Mouse (Mus musculus) CH12F3 (cell line): ENCODE data around the gene Lage3.
"Not testable (repeated sequence)": the region's sequence is repeated elsewhere in the genome, so short reads cannot be mapped to it uniquely, and the experiment has no call there.

ENCODE experiments used
- in situ Hi-C: fragments of 300-500 bp; cut with MboI; formaldehyde crosslinking; loops from 2 replicates; pipeline ENCODE4 v1.14.3; 2020; ENCODE audit warnings: low sequenced_read_pairs

Gene Lage3

DNA sequence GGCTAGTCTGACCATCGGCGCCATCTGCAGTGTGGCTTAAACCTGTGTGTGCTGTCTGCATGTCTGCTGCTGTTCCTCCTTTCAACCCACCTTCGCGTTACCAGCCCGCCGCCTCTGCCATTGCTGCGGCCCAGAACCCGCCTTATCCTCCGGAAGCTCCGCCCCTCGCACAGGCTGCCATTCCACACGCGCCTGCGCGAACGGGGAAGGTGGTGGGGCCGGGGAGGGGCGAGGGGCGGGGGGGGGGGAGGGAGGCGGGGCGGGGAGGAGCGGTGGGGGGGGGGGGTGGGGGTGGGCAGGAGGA is at the start of gene Lage3:
Lage3 (minus strand) TSS at position 152 of the 304 bp plus-strand sequence.
- in situ Hi-C loops, result no loop called here

DNA sequence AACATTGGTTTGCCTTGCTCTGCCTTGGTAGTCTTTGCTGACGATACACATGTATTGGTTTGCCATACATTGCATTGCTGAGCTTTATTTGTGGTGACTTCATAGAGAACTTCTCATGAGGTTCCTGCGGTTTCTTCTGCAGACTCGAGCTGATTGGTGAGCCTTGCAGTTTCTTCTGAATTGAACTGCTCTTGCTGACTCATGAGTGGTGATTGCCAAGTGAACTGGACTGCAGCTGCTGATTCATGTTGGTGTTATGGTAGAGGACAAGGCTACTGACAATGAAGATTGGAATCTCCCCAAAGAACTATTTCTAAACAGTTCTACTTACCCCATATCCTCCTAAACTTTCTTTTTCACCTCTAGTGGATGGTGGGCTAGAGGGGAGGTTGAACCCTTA is 46.7 kb upstream of the Lage3 start:
- in situ Hi-C loops, result no loop called here

GRCm38 (mm10) chrX:74392535-74393443 is 39.4 kb upstream of the Lage3 start, which contains the start of the genes Fam3a and Ikbkg:
Fam3a (minus strand) TSS chrX:74393272.
Ikbkg (plus strand) TSS chrX:74393290.
- in situ Hi-C loops, result no loop called here

- in situ Hi-C loops, result no loop called here
Measured at GRCm38 (mm10) chrX:74388153-74388552, 34.7 kb upstream of the Lage3 start.

- in situ Hi-C loops, result no loop called here
Measured at GRCm38 (mm10) chrX:74384451-74384850, 31.0 kb upstream of the Lage3 start.

- in situ Hi-C loops, result no loop called here
Measured at GRCm38 (mm10) chrX:74372888-74373549, 19.6 kb upstream of the Lage3 start, which contains the start of the genes Ubl4a and Slc10a3. Ubl4a (minus strand) TSS chrX:74373218. Slc10a3 (minus strand) TSS chrX:74373349.

DNA sequence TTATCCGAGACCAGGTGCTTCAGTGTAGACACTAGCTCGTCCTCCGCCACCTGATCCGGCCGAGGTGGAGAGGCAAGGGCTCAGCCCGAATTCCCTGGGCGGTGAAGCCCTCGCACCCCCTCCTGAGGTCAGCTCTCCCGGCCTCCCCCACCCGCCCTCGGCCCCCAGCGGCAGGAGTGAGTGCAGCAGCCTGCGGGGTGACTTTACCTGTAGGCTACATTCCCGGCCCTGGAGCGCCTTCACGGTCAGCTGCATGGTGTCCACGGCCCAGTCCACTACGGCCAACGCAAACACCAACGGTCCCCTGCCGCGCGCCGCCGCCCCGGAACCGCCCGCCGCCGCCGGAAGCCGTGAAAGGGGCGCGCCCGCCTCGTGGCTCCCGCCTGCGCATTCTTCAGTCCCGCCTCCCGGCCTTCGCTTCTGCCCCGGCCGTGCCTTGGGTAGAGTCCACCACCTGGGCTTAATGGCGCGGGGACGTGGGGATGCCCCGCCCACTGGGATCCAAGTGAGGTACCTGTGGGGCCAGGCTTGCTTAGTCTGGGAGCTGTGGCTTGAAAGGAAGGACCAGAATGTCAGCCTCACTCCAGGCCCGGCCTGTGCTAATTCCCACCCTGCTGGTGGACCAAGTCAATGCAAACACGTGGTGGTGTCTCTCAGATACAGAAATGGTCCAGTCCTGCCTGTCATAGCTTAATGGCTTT is 14.9 kb upstream of the Lage3 start:
- in situ Hi-C loops, result no loop called here

- in situ Hi-C loops, result no loop called here
Measured at GRCm38 (mm10) chrX:74367512-74367911, 14.1 kb upstream of the Lage3 start.

- in situ Hi-C loops, result no loop called here
Measured at GRCm38 (mm10) chrX:74359171-74359570, 5.8 kb upstream of the Lage3 start.

DNA sequence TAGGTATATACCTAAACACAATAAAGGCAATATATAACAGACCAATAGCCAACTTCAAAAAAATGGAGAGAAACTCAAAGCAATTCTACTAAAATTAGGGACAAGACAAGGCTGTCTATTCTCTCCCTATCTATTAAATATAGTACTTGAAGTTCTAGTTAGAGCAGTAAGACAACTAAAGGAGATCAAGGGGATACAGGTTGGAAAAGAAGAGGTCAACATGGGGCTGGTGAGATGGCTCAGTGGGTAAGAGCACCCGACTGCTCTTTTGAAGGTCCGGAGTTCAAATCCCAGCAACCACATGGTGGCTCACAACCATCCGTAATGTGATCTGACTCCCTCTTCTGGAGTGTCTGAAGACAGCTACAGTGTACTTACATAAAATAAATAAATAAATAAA is 3.7 kb upstream of the Lage3 start:
- in situ Hi-C loops, result not testable (repeated sequence)

GRCm38 (mm10) chrX:74352645-74353466 is 562 bp downstream of the Lage3 start:
- in situ Hi-C loops, result no loop called here

DNA sequence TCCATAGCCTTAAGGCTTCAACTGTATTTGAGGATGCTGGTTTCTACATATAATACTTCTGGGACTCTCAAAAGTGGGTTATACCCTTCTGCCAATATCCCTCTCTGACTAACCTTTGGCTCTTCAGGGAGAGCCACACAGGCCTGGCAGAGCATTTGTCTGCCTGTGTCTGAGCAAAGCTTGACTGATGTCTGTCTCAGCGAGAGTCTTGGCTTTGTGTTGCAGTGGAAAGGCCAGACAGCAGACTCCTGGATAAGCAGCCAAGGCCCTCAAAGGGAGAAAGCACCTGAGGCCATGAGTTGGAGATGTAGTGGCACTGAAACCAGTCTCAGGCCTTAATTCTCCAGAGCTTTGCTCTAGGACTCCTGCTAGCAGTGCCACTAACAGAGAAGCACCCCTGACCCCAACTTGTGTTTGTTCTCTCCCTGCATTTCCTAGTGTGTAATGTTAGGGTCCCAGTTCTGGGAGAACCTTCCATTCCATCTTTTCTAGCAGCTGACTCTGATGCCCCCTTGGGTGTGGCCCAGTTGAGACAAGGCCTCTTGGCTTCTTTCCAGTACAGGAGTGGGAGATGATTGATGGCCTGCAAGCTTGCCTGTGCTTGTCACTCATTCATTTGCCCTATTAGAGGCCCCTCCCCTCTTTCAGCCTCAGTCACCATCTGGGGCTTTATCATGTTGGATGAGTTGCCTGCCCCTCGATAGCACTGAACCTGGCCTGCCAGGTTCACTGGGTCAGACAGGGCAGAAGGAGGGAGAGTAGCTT is 23.1 kb downstream of the Lage3 start:
- in situ Hi-C loops, result no loop called here

DNA sequence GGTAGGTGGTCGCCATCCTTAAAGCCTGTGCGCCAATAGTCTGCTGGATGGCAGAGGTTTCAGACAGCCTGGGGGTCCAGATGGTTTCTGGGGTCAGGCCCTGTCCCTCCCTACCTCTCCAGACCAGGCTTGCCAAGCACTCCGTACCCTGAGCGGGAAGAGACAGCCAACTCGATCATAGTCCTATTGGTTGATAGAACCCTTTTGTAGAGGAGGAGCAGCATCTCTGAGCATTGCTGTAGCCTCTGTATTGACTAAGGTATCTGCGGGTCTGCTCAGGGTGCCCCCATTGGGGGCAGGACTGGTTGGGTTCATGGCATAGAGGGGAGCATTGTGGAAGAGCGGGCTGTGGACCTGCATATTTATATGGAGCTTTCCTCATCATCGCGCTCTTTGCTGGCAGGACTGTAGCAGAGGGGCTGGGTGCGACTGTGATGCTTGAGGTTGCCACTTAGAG is 24.2 kb downstream of the Lage3 start:
- in situ Hi-C loops, result no loop called here

DNA sequence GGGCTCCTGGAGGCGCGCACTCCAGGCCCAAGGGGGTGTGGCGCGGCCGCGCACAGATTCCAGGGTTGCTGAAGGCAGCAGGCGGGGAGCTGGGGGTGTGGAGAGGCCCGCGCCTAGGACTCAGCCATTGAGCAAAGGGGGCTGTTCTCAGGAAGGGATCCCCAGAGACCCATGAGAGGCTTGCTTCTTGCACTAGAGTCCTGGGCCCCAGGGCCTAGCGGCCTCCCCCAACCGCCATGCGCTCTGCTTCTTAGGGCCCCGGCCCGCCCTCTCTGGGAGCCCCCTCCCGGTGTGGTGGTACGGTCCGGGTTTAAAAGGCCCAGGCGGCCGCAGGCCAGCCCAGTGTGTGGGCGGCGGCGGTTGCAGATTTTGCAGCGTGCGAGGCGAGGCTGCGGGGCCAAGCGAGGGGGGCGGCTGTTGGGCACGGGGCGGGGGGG is 24.7 kb downstream of the Lage3 start, which contains the start of gene Plxna3:
Plxna3 (plus strand) TSS at position 342 of the 437 bp plus-strand sequence.
- in situ Hi-C loops, result no loop called here

DNA sequence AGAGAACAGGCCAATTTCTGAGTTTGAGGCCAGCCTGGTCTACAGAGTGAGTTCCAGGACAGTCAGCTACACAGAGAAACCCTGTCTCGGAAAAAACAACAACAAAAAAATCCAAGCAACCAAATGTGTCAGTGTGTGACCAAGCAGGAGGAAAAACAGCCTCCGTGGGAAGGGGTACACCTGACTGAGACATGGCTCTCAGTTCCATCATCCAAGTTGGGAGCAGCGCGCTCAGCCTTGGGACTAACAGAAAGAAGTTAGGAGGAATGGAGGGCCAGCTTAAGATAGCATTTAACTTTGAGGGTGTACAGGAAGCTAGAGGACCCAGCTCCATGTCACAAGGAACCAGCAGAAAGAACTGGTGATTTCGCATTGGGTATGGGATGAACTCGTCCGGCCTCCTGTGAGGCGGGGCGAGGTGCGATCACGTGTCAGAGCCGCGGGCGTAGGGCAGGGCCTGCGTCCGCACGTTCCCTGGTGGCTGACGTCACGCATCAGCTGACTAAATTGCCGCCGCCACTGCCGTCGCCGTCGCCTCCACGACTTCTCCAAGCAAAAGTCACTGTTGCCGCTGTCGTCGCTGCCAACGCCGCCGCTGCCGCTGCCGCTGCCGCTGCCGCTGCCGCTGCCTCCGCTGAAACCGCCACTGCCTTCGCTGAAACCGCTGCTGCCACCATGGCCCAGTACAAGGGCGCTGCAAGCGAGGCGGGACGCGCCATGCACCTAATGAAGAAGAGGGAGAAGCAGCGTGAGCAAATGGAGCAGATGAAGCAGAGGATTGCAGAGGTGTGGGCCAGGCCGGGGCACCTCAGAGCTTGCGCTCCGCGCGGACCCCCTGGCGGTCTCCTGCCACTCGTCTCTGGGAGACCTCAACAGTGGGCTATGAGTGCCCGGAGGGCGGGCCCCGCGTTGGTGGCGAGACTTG is 40.6 kb downstream of the Lage3 start, which contains the start of gene Fam50a:
Fam50a (plus strand) TSS at position 494 of the 925 bp plus-strand sequence.
- in situ Hi-C loops, result no loop called here

DNA sequence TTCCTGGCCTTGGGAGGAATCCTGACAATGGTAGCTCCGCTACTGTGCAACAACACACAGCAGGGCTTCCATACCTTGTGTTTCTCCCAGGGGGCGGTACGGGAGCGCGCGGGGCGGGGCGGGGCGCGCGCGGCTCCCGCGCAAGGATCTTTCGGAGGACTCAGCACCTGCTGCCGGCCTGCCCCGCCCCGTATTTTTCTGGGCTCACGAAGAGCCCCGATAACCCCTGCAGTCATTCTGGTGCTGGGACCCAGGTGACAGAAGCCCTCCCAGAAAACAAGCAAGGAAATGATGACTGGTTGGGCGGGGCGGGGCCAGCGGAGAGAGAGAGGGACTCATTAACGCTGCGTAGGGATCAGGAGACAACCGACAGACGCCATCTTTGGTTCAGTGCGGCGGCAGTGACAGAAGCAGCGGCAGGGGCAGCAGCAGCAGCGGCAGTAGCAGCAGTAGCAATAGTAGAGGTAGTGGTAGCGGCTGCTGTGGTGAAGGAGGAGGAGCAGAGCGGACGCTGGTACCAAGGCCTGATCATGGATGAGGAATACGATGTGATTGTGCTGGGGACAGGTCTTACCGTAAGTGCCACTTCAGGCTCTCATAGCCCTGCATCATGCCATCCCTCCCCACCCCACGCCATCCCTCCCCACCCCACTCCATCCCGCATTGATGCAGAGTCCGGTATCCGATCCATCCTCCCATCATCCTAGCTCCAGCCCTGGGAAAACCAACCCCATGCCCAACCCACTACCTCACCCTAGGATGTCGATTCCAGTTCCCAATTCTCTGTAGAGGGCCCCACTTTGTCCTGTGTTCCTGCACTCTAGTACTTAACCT is 48.3 kb downstream of the Lage3 start, which contains the start of gene Gdi1:
Gdi1 (plus strand) TSS at position 132 of the 834 bp plus-strand sequence.
- in situ Hi-C loops, result no loop called here
